Mouse (Mus musculus) bone marrow, adult 2 months (tissue): ENCODE data around the gene Ppp1r3e. TPM values are rescaled to one million over a fixed set of nuclear protein-coding genes. Genes with fewer than 3 reads are reported as not detected.

Experiments used
- H3K27ac ChIP-seq: fragments of 200-500 bp; 2 replicates; pipeline ENCODE4 v1.5.1; 2012; ENCODE audit warnings: low read depth, mild to moderate bottlenecking, control low read depth, inconsistent platforms, low read length; ENCODE audit not compliant: control insufficient read depth, poor library complexity, insufficient read depth
- H3K4me1 ChIP-seq: fragments of 200-500 bp; 2 replicates; pipeline ENCODE4 v1.6.1; 2011; ENCODE audit warnings: low read length; ENCODE audit not compliant: control insufficient read depth, insufficient read depth
- H3K4me3 ChIP-seq: fragments of 200-500 bp; replicated peaks from 2 replicates; pipeline ENCODE3; 2011; ENCODE audit warnings: mild to moderate bottlenecking, low read depth, low read length, control low read depth; ENCODE audit not compliant: control insufficient read depth
- CTCF ChIP-seq: fragments of 200-500 bp; IDR thresholded peaks from 2 replicates; pipeline ENCODE4 v1.5.1; 2011; ENCODE audit warnings: low read length, control low read depth; ENCODE audit not compliant: control insufficient read depth, insufficient read depth
- POLR2A ChIP-seq: fragments of 200-500 bp; IDR thresholded peaks from 2 replicates; pipeline ENCODE4 v1.6.1; 2011; ENCODE audit warnings: low read depth, mild to moderate bottlenecking, control low read depth, low read length, borderline replicate concordance; ENCODE audit not compliant: control insufficient read depth
- WGBS: fragments of 180-500 bp; shearing (Covaris S2); methylation state at CpG from one replicate; pipeline ENCODE4 v1.1.7; 2018; 5-methylcytosine and 5-hydroxymethylcytosine counted together
- polyA plus RNA-seq: library from polyadenylated mRNA; stranded (reverse); fragments of >200 nt; gene quantifications from 2 replicates; pipeline ENCODE4 v1.2.4, GENCODE M21; 2011; ENCODE audit warnings: low replicate concordance; ENCODE audit not compliant: missing spikeins, insufficient read depth, insufficient read length

Gene Ppp1r3e
- polyA plus RNA-seq, 1 experiment, result 2.0 TPM

DNA sequence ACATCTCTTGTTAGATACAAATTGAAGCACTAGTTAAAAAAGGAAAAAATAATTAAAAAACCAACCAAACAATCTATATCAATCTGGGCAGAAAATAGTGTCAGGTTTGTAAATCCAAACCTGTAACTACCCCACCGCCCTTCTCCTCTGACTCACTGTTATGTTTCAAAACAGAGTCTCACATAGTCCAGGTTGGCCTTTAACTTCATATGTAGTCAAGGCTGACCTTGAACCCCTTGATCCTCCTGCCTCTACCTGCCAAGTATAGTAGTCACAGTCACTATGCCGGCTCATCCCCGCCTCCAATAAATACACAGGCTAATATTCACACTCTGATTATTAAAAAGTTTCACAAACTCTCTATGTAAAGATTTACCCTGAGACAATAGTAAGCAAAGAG, 21.6 kb downstream of the Ppp1r3e start:
- TF ChIP-seq POLR2A (no peak), CTCF (no peak)
- H3K27ac ChIP-seq, result no peak overlapping the region
- no peaks in the 10 kb centered on the region for H3K4me1 ChIP-seq
- 91% methylated on average over 3 of the region's 3 CpGs for WGBS
- H3K4me3 ChIP-seq, result no peak overlapping the region

DNA sequence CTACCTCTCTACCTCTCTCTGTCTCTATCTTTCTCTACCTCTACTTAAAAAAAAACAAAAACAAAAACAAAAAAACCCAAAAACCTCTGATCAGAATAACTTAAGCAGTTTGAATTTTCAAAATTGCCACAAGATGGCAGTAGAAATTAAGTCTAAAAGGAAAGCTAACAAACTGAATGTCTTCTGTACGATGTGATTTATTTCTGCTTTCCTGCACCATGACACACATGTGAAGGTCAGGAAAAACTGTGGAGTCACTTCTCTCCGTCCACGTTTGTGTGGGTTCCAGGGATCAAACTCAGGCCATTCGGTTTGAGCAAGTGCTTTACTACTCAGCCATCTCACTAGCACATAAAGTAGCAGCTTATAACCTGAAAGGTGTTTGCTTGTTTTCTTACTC, 33.9 kb downstream of the Ppp1r3e start:
- TF ChIP-seq CTCF (peak; percentile 15; the same call in 1 of the 2 replicates), POLR2A (no peak)
- Histone ChIP-seq H3K27ac (no peak overlapping the region), H3K4me3 (no peak overlapping the region), H3K4me1 (no peaks in the 10 kb centered on the region; the same call in 1 of the 2 replicates)
- WGBS, result 0% methylated on average over 4 of the region's 4 CpGs

DNA sequence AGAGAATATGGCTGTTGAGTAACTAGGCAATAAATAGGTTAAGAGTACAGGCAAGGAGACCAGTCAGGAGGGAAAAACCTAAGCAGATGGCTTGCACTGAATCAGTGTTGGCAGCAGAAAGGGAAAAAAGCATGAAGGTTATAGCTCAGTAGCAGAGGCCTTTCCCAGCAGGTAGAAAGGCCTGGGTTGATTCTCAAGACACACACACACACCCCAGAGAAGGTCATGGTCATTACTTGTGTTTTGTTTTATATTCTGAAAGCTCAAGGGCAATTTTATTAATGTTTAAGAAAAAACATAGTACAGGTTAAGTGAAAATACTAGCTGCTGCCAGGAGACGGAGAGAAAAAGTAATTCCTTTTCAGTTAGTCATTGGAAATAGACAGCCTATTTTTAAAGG, 53.6 kb downstream of the Ppp1r3e start:
- TF ChIP-seq POLR2A (no peak), CTCF (no peak)
- no peak overlapping the region for H3K27ac ChIP-seq
- no peak overlapping the region for H3K4me3 ChIP-seq
- WGBS, result 86% methylated on average over 1 of the region's 1 CpGs
- no peaks in the 10 kb centered on the region for H3K4me1 ChIP-seq

Other genes with a start within 250 kb of the Ppp1r3e start
- not detected in 2 replicates for gene Gm17606, start 236.6 kb downstream of the Ppp1r3e start, polyA plus RNA-seq
- gene Cdh24, start 236.2 kb downstream of the Ppp1r3e start, polyA plus RNA-seq, result 4.1 and 7.0 TPM in 2 replicates
- gene 1700123O20Rik, start 191.3 kb downstream of the Ppp1r3e start, polyA plus RNA-seq, result 14.8 and 35.0 TPM in 2 replicates
- 284 and 378 TPM in 2 replicates for gene Acin1, start 190.6 kb downstream of the Ppp1r3e start, polyA plus RNA-seq
- not detected in 2 replicates for gene Gm29776, start 178.7 kb downstream of the Ppp1r3e start, polyA plus RNA-seq
- 41.3 and 90.9 TPM in 2 replicates for gene Cebpe, start 165.4 kb downstream of the Ppp1r3e start, polyA plus RNA-seq
- 2.6 and 4.5 TPM in 2 replicates for gene Slc7a8, start 95.6 kb downstream of the Ppp1r3e start, polyA plus RNA-seq
- not detected in 2 replicates for gene Rnf212b, start 63.4 kb downstream of the Ppp1r3e start, polyA plus RNA-seq
- 2.8 and 5.2 TPM in 2 replicates for gene Homez, start 6.6 kb downstream of the Ppp1r3e start, polyA plus RNA-seq
- 6.7 and 18.1 TPM in 2 replicates for gene Bcl2l2, start 5.8 kb upstream of the Ppp1r3e start, polyA plus RNA-seq
- gene Gm20521, start 5.9 kb upstream of the Ppp1r3e start, polyA plus RNA-seq, result not detected in 2 replicates
- 124 and 140 TPM in 2 replicates for gene Pabpn1, start 14.9 kb upstream of the Ppp1r3e start, polyA plus RNA-seq
- 4.2 and 4.5 TPM in 2 replicates for gene Slc22a17, start 35.6 kb upstream of the Ppp1r3e start, polyA plus RNA-seq
- 0.68 and 1.7 TPM in 2 replicates for gene Efs, start 48.6 kb upstream of the Ppp1r3e start, polyA plus RNA-seq
- gene Il25, start 55.1 kb upstream of the Ppp1r3e start, polyA plus RNA-seq, result not detected in 2 replicates
- not detected in 2 replicates for gene Cmtm5, start 58.7 kb upstream of the Ppp1r3e start, polyA plus RNA-seq
- 3.3 TPM in 1 of 2 replicates, not detected in the other for gene Myh6, start 89.4 kb upstream of the Ppp1r3e start, polyA plus RNA-seq
- not detected in 2 replicates for gene Gm17428, start 99.4 kb upstream of the Ppp1r3e start, polyA plus RNA-seq
- 0.59 TPM in 1 of 2 replicates, not detected in the other for gene Myh7, start 117.1 kb upstream of the Ppp1r3e start, polyA plus RNA-seq
- gene Ngdn, start 137.9 kb upstream of the Ppp1r3e start, polyA plus RNA-seq, result 30.5 and 49.9 TPM in 2 replicates
- 4.0 and 5.3 TPM in 2 replicates for gene Zfhx2, start 214.8 kb upstream of the Ppp1r3e start, polyA plus RNA-seq
- gene Thtpa, start 217.2 kb upstream of the Ppp1r3e start, polyA plus RNA-seq, result 2.6 and 6.5 TPM in 2 replicates
- 64.8 and 112 TPM in 2 replicates for gene Ap1g2, start 229.0 kb upstream of the Ppp1r3e start, polyA plus RNA-seq
- not detected in 2 replicates for gene Jph4, start 239.4 kb upstream of the Ppp1r3e start, polyA plus RNA-seq